Mouse (Mus musculus) limb, embryonic 10.5 days (tissue): Measurements from ENCODE around the gene Nutf2. TPM values are rescaled to one million over a fixed set of nuclear protein-coding genes. Genes with fewer than 3 reads are reported as not detected.

Experiments
- DNase-seq: peaks from one replicate; pipeline ENCODE4 v3.0.0-alpha.2; 2017; ENCODE audit warnings: low spot score
- H3K27ac ChIP-seq: fragments of 300-500 bp; sonication (generic); 2 replicates; pipeline ENCODE4 v1.5.1; 2016; ENCODE audit warnings: mild to moderate bottlenecking
- H3K27me3 ChIP-seq: fragments of 300-500 bp; sonication (generic); 2 replicates; pipeline ENCODE4 v1.6.1; 2016; ENCODE audit warnings: low read depth, mild to moderate bottlenecking; ENCODE audit not compliant: poor library complexity, severe bottlenecking
- H3K36me3 ChIP-seq: fragments of 300-500 bp; sonication (generic); 2 replicates; pipeline ENCODE4 v1.6.1; 2016; ENCODE audit warnings: mild to moderate bottlenecking, moderate library complexity
- H3K4me1 ChIP-seq: fragments of 300-500 bp; sonication (generic); 2 replicates; pipeline ENCODE4 v1.6.1; 2016
- H3K4me3 ChIP-seq: fragments of 300-500 bp; sonication (generic); 2 replicates; pipeline ENCODE4 v1.5.1; 2016; ENCODE audit warnings: mild to moderate bottlenecking, moderate library complexity
- H3K9me3 ChIP-seq: fragments of 300-500 bp; sonication (generic); replicated peaks from 2 replicates; pipeline ENCODE4 v1.6.1; 2016; ENCODE audit warnings: mild to moderate bottlenecking
- WGBS: fragments of 180-500 bp; shearing (Covaris S2); methylation state at CpG from one replicate; pipeline ENCODE4 v1.1.7; 2016; 5-methylcytosine and 5-hydroxymethylcytosine counted together
- polyA plus RNA-seq: library from polyadenylated mRNA; unstranded; fragments of >200 nt; fragmentation: Nextera tagmentation; extraction: Ambion mirVana; gene quantifications from 2 replicates; pipeline ENCODE4 v1.2.1, GENCODE M21; 2016

Gene Nutf2
- polyA plus RNA-seq, 1 experiment from 2014 or later, result 379 TPM

DNA sequence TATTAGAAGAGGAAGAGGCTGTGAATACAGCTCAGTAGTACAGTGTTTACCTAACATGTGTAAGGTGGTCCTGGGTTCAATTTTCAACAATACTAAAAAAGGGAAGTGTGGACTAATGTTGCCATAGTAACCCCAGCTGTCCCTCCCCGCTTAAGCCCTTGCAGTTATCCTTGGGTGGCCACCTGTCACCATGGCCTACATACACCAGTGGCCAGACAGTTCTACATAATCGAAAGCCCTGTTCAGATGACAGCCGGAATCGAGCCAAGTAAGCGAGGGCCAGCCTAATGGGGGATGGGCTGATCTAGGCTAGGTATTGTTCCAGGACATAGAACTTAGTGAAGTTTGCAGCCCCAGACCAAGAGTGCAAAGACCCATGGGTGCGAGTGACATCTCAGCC, 23.4 kb upstream of the Nutf2 start:
- WGBS, result 89% methylated on average over 6 of the region's 6 CpGs
- no peak for DNase-seq
- Histone ChIP-seq H3K4me3 (no peak overlapping the region), H3K36me3 (peaks cover 10% of the 10 kb centered on the region), H3K27me3 (no peaks in the 10 kb centered on the region), H3K4me1 (no peaks in the 10 kb centered on the region), H3K27ac (no peak overlapping the region), H3K9me3 (no peaks in the 10 kb centered on the region)

- Histone ChIP-seq H3K4me1 (no peaks in the 10 kb centered on the region), H3K27me3 (no peaks in the 10 kb centered on the region), H3K4me3 (no peak overlapping the region), H3K36me3 (peaks cover 31% of the 10 kb centered on the region), H3K27ac (no peak overlapping the region), H3K9me3 (no peaks in the 10 kb centered on the region)
- no peak for DNase-seq
- 91% methylated on average over 5 of the region's 5 CpGs for WGBS
Measured at GRCm38 (mm10) chr8:105839209-105839608, 21.2 kb upstream of the Nutf2 start.

GRCm38 (mm10) chr8:105846678-105847077, 13.7 kb upstream of the Nutf2 start:
- Histone ChIP-seq H3K27ac (no peak overlapping the region), H3K9me3 (no peaks in the 10 kb centered on the region), H3K36me3 (peaks cover 81% of the 10 kb centered on the region), H3K4me3 (no peak overlapping the region), H3K27me3 (no peaks in the 10 kb centered on the region), H3K4me1 (peaks cover 8% of the 10 kb centered on the region)
- no peak for DNase-seq
- 90% methylated on average over 11 of the region's 11 CpGs for WGBS

DNA sequence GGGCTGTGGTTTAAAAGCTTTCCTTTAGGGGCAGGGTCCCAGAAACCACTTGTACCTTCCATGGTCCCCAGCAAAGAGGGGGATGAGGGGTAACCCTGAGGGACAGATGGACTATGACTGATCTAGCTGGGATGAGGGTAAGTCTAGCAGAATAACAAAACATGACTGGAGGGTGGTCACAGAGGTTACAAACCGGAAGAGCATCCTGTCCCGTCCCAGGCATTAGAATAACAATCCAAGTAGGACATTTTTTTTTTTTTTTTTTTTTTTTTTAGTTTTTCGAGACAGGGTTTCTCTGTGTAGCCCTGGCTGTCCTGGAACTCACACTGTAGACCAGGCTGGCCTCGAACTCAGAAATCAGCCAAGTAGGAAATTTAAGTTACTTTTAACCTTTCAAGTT, 10.4 kb upstream of the Nutf2 start:
- Histone ChIP-seq H3K9me3 (no peaks in the 10 kb centered on the region), H3K36me3 (peaks cover 50% of the 10 kb centered on the region), H3K27ac (no peak overlapping the region), H3K4me3 (0 out of 2 replicates have a peak overlapping the region, but pooled peaks have one; percentile 79), H3K27me3 (no peaks in the 10 kb centered on the region), H3K4me1 (peaks cover 8% of the 10 kb centered on the region)
- no peak for DNase-seq
- WGBS, result 88% methylated on average over 4 of the region's 4 CpGs

- Histone ChIP-seq H3K27ac (no peak overlapping the region), H3K4me3 (peak overlapping the region; percentile 79), H3K4me1 (peaks cover 10% of the 10 kb centered on the region), H3K36me3 (peaks cover 44% of the 10 kb centered on the region), H3K27me3 (no peaks in the 10 kb centered on the region), H3K9me3 (no peaks in the 10 kb centered on the region)
- DNase-seq, result no peak
- WGBS, result 83% methylated on average over 7 of the region's 7 CpGs
Measured at GRCm38 (mm10) chr8:105850611-105851010, 9.8 kb upstream of the Nutf2 start.

DNA sequence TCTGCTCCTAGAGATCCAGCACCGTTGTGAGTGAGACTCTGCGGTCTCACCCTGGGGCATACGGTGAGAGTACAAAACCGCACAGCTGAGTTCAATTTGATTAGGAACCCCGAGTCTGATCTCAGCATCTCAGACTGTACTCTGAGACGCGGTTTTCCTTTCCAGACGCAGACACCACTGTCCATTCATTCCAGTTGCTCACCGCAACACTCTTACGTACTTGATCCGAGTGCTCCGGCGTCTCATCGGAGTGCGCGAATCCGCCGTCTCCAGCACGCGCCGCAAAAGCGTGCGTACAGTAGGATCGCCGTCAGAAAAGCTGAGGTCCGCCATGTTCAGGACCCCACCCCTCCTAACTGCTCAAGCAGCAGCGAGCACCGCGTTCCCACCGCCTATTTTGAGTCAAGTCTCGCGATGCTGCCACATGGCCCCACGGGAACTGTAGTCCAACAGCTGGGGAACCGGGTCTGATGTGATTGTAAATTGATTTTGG, 8.7 kb upstream of the Nutf2 start:
- WGBS, result under 1% methylated on average over 34 of the region's 34 CpGs

GRCm38 (mm10) chr8:105852146-105852729, 8.1 kb upstream of the Nutf2 start:
- WGBS, result 86% methylated on average over 12 of the region's 12 CpGs
- no peaks in the 10 kb centered on the region for H3K27me3 ChIP-seq
- no peak overlapping the region for H3K27ac ChIP-seq
- no peak for DNase-seq
- H3K4me1 ChIP-seq, result peaks cover 26% of the 10 kb centered on the region
- peak overlapping the region; percentile 79; the same call in 1 of the 2 replicates for H3K4me3 ChIP-seq
- peaks cover 30% of the 10 kb centered on the region for H3K36me3 ChIP-seq
- H3K9me3 ChIP-seq, result no peaks in the 10 kb centered on the region

More for the DNA sequence above, 8.7 kb upstream of the Nutf2 start:
- Histone ChIP-seq H3K9me3 (no peaks in the 10 kb centered on the region), H3K4me3 (peak overlapping the region; percentile 79), H3K27ac (peak overlapping the region; percentile 85), H3K36me3 (peaks cover 33% of the 10 kb centered on the region), H3K4me1 (peaks cover 21% of the 10 kb centered on the region), H3K27me3 (no peaks in the 10 kb centered on the region)
- DNase-seq, result peak; percentile 92

DNA sequence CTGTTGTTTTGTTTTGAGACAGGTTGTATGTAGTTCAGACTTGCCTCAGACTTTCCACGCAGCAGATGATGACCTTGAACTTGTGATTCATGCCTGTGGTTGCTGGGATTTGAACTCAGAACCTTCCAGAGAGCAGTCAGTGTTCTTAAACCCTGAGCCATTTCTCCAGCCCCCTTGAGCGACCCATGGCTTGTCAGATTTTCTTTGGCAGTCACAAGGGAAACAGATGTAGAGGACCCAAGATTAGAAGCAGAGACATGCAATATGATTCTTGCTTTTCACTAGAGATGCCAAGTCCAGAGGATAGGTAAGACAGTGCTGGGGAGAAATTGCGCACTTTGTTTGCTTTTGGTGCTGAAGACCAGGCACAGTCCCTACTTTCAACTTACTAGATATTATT, 7.2 kb upstream of the Nutf2 start, which contains the start of gene Cenpt:
TSS of gene Cenpt (minus strand) at position 101 of the 400 bp plus-strand sequence.
- 92% methylated on average over 3 of the region's 3 CpGs for WGBS
- Histone ChIP-seq H3K36me3 (peaks cover 27% of the 10 kb centered on the region), H3K9me3 (no peaks in the 10 kb centered on the region), H3K4me1 (peaks cover 35% of the 10 kb centered on the region), H3K27me3 (no peaks in the 10 kb centered on the region), H3K4me3 (no peak within 1 kb of the TSS; the same call in none of the 2 replicates), H3K27ac (no peak within 1 kb of the TSS)
- DNase-seq, result no peak

DNA sequence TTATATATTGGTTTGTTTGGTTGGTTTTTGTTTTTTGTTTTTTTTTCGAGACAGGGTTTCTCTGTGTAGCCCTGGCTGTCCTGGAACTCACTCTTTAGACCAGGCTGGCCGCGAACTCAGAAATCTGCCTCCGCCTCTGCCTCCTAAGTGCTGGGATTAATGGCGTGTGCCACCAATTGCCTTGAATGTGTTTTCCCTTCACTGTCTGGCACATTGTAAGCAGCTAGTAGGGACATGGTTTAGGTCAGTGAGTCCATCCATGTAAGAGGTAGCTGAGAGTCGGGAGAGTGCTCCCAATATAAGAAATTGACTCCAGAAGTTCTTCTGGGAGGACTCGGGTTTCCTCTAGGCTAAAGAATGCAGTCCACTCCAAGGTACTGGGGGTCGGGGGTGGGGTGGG, 6.1 kb upstream of the Nutf2 start:
- Histone ChIP-seq H3K9me3 (no peaks in the 10 kb centered on the region), H3K27ac (peak overlapping the region; percentile 96), H3K4me3 (peak overlapping the region; percentile 67), H3K36me3 (peaks cover 24% of the 10 kb centered on the region), H3K27me3 (no peaks in the 10 kb centered on the region), H3K4me1 (peaks cover 45% of the 10 kb centered on the region)
- WGBS, result 27% methylated on average over 8 of the region's 8 CpGs
- no peak for DNase-seq

GRCm38 (mm10) chr8:105854715-105855216, 5.6 kb upstream of the Nutf2 start, which contains the start of gene Thap11:
Gene Thap11 (plus strand): TSS chr8:105855132.
- under 1% methylated on average over 43 of the region's 43 CpGs for WGBS
- Histone ChIP-seq H3K4me3 (peak within 1 kb of the TSS; percentile 67), H3K9me3 (no peaks in the 10 kb centered on the region), H3K36me3 (peaks cover 20% of the 10 kb centered on the region), H3K4me1 (peaks cover 50% of the 10 kb centered on the region), H3K27me3 (no peaks in the 10 kb centered on the region), H3K27ac (peak within 1 kb of the TSS; percentile 96)
- DNase-seq, result peak; percentile 96

DNA sequence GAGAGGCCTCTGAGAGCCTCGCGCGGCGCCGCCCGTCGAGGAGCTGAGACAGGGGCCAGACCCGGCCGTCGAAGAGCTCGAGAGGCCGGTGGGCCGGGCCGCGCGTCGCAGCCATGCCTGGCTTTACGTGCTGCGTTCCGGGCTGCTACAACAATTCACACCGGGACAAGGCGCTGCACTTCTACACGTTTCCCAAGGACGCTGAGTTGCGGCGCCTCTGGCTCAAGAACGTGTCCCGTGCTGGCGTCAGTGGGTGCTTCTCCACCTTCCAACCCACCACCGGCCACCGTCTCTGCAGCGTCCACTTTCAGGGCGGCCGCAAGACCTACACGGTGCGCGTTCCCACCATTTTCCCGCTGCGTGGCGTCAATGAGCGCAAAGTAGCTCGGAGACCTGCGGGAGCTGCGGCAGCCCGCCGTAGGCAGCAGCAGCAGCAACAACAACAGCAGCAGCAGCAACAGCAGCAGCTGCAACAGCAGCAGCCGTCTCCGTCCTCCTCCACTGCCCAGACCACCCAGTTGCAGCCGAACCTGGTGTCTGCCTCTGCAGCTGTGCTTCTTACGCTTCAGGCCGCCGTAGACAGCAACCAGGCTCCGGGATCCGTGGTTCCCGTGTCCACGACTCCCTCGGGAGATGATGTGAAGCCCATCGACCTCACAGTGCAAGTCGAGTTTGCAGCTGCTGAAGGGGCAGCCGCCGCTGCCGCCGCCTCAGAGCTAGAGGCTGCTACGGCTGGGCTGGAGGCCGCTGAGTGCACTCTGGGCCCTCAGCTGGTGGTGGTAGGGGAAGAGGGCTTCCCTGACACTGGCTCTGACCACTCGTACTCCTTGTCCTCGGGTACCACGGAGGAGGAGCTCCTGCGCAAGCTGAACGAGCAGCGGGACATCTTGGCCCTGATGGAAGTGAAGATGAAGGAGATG, 4.9 kb upstream of the Nutf2 start:
- Histone ChIP-seq H3K4me1 (peaks cover 51% of the 10 kb centered on the region), H3K27me3 (no peaks in the 10 kb centered on the region), H3K9me3 (no peaks in the 10 kb centered on the region), H3K27ac (peak overlapping the region; percentile 96), H3K4me3 (peak overlapping the region; percentile 67), H3K36me3 (peaks cover 18% of the 10 kb centered on the region)
- no peak for DNase-seq
- WGBS, result under 1% methylated on average over 71 of the region's 71 CpGs

GRCm38 (mm10) chr8:105856168-105856835, 4.1 kb upstream of the Nutf2 start:
- peak overlapping the region; percentile 67 for H3K4me3 ChIP-seq
- H3K36me3 ChIP-seq, result peaks cover 18% of the 10 kb centered on the region
- WGBS, result 29% methylated on average over 15 of the region's 15 CpGs
- no peaks in the 10 kb centered on the region for H3K27me3 ChIP-seq
- peaks cover 47% of the 10 kb centered on the region for H3K4me1 ChIP-seq
- peak overlapping the region; percentile 96 for H3K27ac ChIP-seq
- no peak for DNase-seq
- H3K9me3 ChIP-seq, result no peaks in the 10 kb centered on the region
